Mouse (Mus musculus) limb, embryonic 13.5 days (tissue): ENCODE results near the gene Wnt3. TPM values are rescaled to one million over a fixed set of nuclear protein-coding genes. Genes with fewer than 3 reads are reported as not detected.
"Not testable (repeated sequence)": the region's sequence is repeated elsewhere in the genome, so short reads cannot be mapped to it uniquely, and the experiment has no call there.

ENCODE experiments used
- ATAC-seq: fragments of 200-750 bp; cut with Nextera tagmentation; 2 replicates; pipeline ENCODE4 v1.8.0; 2017; ENCODE audit warnings: low read depth, moderate number of reproducible peaks, moderate TSS enrichment; ENCODE audit not compliant: low FRiP score
- H3K27ac ChIP-seq: fragments of 300-500 bp; sonication (generic); 2 replicates; pipeline ENCODE4 v1.5.1; 2015; ENCODE audit warnings: inconsistent platforms, mild to moderate bottlenecking, moderate library complexity
- H3K27me3 ChIP-seq: fragments of 300-500 bp; sonication (generic); 2 replicates; pipeline ENCODE4 v1.6.1; 2015; ENCODE audit warnings: mild to moderate bottlenecking, inconsistent platforms
- H3K36me3 ChIP-seq: fragments of 300-500 bp; sonication (generic); 2 replicates; pipeline ENCODE4 v1.6.1; 2015; ENCODE audit warnings: inconsistent platforms, mild to moderate bottlenecking, moderate library complexity
- H3K4me1 ChIP-seq: fragments of 300-500 bp; sonication (generic); 2 replicates; pipeline ENCODE4 v1.6.1; 2015; ENCODE audit warnings: inconsistent platforms
- H3K4me2 ChIP-seq: fragments of 300-500 bp; sonication (generic); replicated peaks from 2 replicates; pipeline ENCODE4 v1.6.1; 2015; ENCODE audit warnings: inconsistent platforms, mild to moderate bottlenecking, moderate library complexity
- H3K4me3 ChIP-seq: fragments of 300-500 bp; sonication (generic); 2 replicates; pipeline ENCODE4 v1.5.1; 2015; ENCODE audit warnings: moderate library complexity, mild to moderate bottlenecking, inconsistent platforms
- H3K9ac ChIP-seq: fragments of 300-500 bp; sonication (generic); 2 replicates; pipeline ENCODE4 v1.6.1; 2015; ENCODE audit warnings: mild to moderate bottlenecking, inconsistent platforms
- H3K9me3 ChIP-seq: fragments of 300-500 bp; sonication (generic); 2 replicates; pipeline ENCODE4 v1.6.1; 2016; ENCODE audit warnings: inconsistent platforms
- WGBS: fragments of 180-500 bp; shearing (Covaris S2); methylation state at CpG from one replicate; pipeline ENCODE4 v1.1.7; 2015; 5-methylcytosine and 5-hydroxymethylcytosine counted together
- polyA plus RNA-seq: library from polyadenylated mRNA; unstranded; fragments of >200 nt; fragmentation: Nextera tagmentation; extraction: Ambion mirVana; gene quantifications from 2 replicates; pipeline ENCODE4 v1.2.1, GENCODE M21; 2015

Wnt3 gene
- polyA plus RNA-seq, 1 experiment from 2014 or later, result 14.1 TPM

GRCm38 (mm10) chr11:103758054-103758453, 15.9 kb upstream of the Wnt3 start:
- no peak overlapping the region for H3K4me2 ChIP-seq
- 51% methylated on average over 11 of the region's 11 CpGs for WGBS
- H3K27me3 ChIP-seq, result peaks cover 27% of the 10 kb centered on the region

GRCm38 (mm10) chr11:103758706-103759105, 15.2 kb upstream of the Wnt3 start:
- H3K4me3 ChIP-seq, result no peak overlapping the region
- H3K27ac ChIP-seq, result no peak overlapping the region
- no peaks in the 10 kb centered on the region for H3K36me3 ChIP-seq
- peaks cover 4% of the 10 kb centered on the region for H3K9me3 ChIP-seq
- WGBS, result 10% methylated on average over 6 of the region's 6 CpGs
- ATAC-seq, result no peak
- H3K27me3 ChIP-seq, result peaks cover 21% of the 10 kb centered on the region
- no peak overlapping the region for H3K9ac ChIP-seq
- H3K4me1 ChIP-seq, result no peaks in the 10 kb centered on the region
- no peak overlapping the region for H3K4me2 ChIP-seq

More at GRCm38 (mm10) chr11:103758054-103758453, 15.9 kb upstream of the Wnt3 start:
- H3K9me3 ChIP-seq, result peaks cover 4% of the 10 kb centered on the region
- no peak overlapping the region for H3K9ac ChIP-seq
- H3K36me3 ChIP-seq, result no peaks in the 10 kb centered on the region
- no peak overlapping the region for H3K4me3 ChIP-seq
- no peaks in the 10 kb centered on the region for H3K4me1 ChIP-seq
- ATAC-seq, result no peak
- H3K27ac ChIP-seq, result no peak overlapping the region

- Histone ChIP-seq H3K9ac (no peak overlapping the region), H3K27ac (no peak overlapping the region), H3K4me1 (peaks cover 1% of the 10 kb centered on the region; the same call in 1 of the 2 replicates), H3K4me2 (no peak overlapping the region), H3K36me3 (no peaks in the 10 kb centered on the region), H3K27me3 (peaks cover 20% of the 10 kb centered on the region), H3K4me3 (no peak overlapping the region), H3K9me3 (peaks cover 4% of the 10 kb centered on the region)
- ATAC-seq, result no peak
- 60% methylated on average over 7 of the region's 7 CpGs for WGBS
Observed at GRCm38 (mm10) chr11:103760101-103760500, 13.8 kb upstream of the Wnt3 start.

- ATAC-seq, H3K4me2 ChIP-seq, H3K9ac ChIP-seq, H3K4me1 ChIP-seq, H3K36me3 ChIP-seq, H3K27ac ChIP-seq, H3K4me3 ChIP-seq, H3K9me3 ChIP-seq: not testable (repeated sequence)
- peaks cover 16% of the 10 kb centered on the region for H3K27me3 ChIP-seq
- 79% methylated on average over 5 of the region's 5 CpGs for WGBS
Observed at GRCm38 (mm10) chr11:103760891-103761290, 13.1 kb upstream of the Wnt3 start.

- no peaks in the 10 kb centered on the region for H3K36me3 ChIP-seq
- 22% methylated on average over 10 of the region's 10 CpGs for WGBS
- H3K4me1 ChIP-seq, result peaks cover 8% of the 10 kb centered on the region; the same call in 1 of the 2 replicates
- no peak overlapping the region for H3K27ac ChIP-seq
- no peak overlapping the region for H3K4me2 ChIP-seq
- no peak overlapping the region for H3K4me3 ChIP-seq
- no peak; the same call in 1 of the 2 replicates for ATAC-seq
- H3K9me3 ChIP-seq, result peaks cover 4% of the 10 kb centered on the region
- H3K9ac ChIP-seq, result no peak overlapping the region
- H3K27me3 ChIP-seq, result peaks cover 40% of the 10 kb centered on the region
Observed at GRCm38 (mm10) chr11:103763410-103764163, 10.4 kb upstream of the Wnt3 start.

- no peak overlapping the region for H3K4me2 ChIP-seq
- H3K27ac ChIP-seq, result no peak overlapping the region
- H3K4me3 ChIP-seq, result no peak overlapping the region
- H3K9me3 ChIP-seq, result peaks cover 4% of the 10 kb centered on the region
- no peaks in the 10 kb centered on the region for H3K36me3 ChIP-seq
- H3K27me3 ChIP-seq, result peaks cover 42% of the 10 kb centered on the region
- WGBS, result 53% methylated on average over 6 of the region's 6 CpGs
- no peak overlapping the region for H3K9ac ChIP-seq
- H3K4me1 ChIP-seq, result peaks cover 8% of the 10 kb centered on the region; the same call in 1 of the 2 replicates
- no peak for ATAC-seq
Observed at GRCm38 (mm10) chr11:103764601-103765000, 9.3 kb upstream of the Wnt3 start.

GRCm38 (mm10) chr11:103765556-103766011, 8.4 kb upstream of the Wnt3 start:
- ATAC-seq, result no peak
- H3K27me3 ChIP-seq, result peaks cover 51% of the 10 kb centered on the region
- WGBS, result 12% methylated on average over 5 of the region's 6 CpGs
- no peak overlapping the region for H3K4me2 ChIP-seq
- H3K9ac ChIP-seq, result no peak overlapping the region
- H3K4me3 ChIP-seq, result no peak overlapping the region
- H3K4me1 ChIP-seq, result peaks cover 8% of the 10 kb centered on the region; the same call in 1 of the 2 replicates
- H3K9me3 ChIP-seq, result peaks cover 4% of the 10 kb centered on the region
- H3K36me3 ChIP-seq, result no peaks in the 10 kb centered on the region
- no peak overlapping the region for H3K27ac ChIP-seq

- Histone ChIP-seq H3K4me2 (peak overlapping the region; percentile 37), H3K9me3 (no peaks in the 10 kb centered on the region), H3K4me3 (no peak overlapping the region), H3K9ac (no peak overlapping the region), H3K27me3 (peaks cover 98% of the 10 kb centered on the region), H3K36me3 (no peaks in the 10 kb centered on the region), H3K27ac (no peak overlapping the region), H3K4me1 (peaks cover 25% of the 10 kb centered on the region)
- 1% methylated on average over 19 of the region's 19 CpGs for WGBS
- no peak for ATAC-seq
Observed at GRCm38 (mm10) chr11:103771160-103771817, 2.7 kb upstream of the Wnt3 start.

- H3K4me3 ChIP-seq, result peak overlapping the region; percentile 40
- H3K27ac ChIP-seq, result no peak overlapping the region
- H3K4me1 ChIP-seq, result peaks cover 25% of the 10 kb centered on the region
- H3K9me3 ChIP-seq, result no peaks in the 10 kb centered on the region
- H3K36me3 ChIP-seq, result no peaks in the 10 kb centered on the region
- ATAC-seq, result no peak
- peak overlapping the region; percentile 56 for H3K4me2 ChIP-seq
- WGBS, result under 1% methylated on average over 23 of the region's 23 CpGs
- H3K27me3 ChIP-seq, result peaks cover 99% of the 10 kb centered on the region
- no peak overlapping the region for H3K9ac ChIP-seq
Observed at GRCm38 (mm10) chr11:103772505-103773386, 1.2 kb upstream of the Wnt3 start.

GRCm38 (mm10) chr11:103774228-103774530, 229 bp downstream of the Wnt3 start:
- Histone ChIP-seq H3K4me2 (peak overlapping the region; percentile 56), H3K9me3 (no peaks in the 10 kb centered on the region), H3K4me3 (peak overlapping the region; percentile 40), H3K36me3 (no peaks in the 10 kb centered on the region), H3K4me1 (peaks cover 25% of the 10 kb centered on the region), H3K27ac (no peak overlapping the region), H3K27me3 (peaks cover 89% of the 10 kb centered on the region), H3K9ac (peak overlapping the region; percentile 54)
- 0% methylated on average over 19 of the region's 19 CpGs for whole genome bisulfite sequencing
- ATAC-seq, result no peak

GRCm38 (mm10) chr11:103780152-103780551, 6.2 kb downstream of the Wnt3 start:
- Histone ChIP-seq H3K4me1 (peaks cover 12% of the 10 kb centered on the region), H3K9me3 (no peaks in the 10 kb centered on the region), H3K4me3 (no peak overlapping the region), H3K27me3 (peaks cover 33% of the 10 kb centered on the region), H3K27ac (no peak overlapping the region), H3K4me2 (no peak overlapping the region), H3K36me3 (no peaks in the 10 kb centered on the region), H3K9ac (no peak overlapping the region)
- no peak for ATAC-seq
- 26% methylated on average over 9 of the region's 9 CpGs for WGBS

GRCm38 (mm10) chr11:103789951-103790350, 16.0 kb downstream of the Wnt3 start:
- H3K27ac ChIP-seq, result no peak overlapping the region
- H3K9me3 ChIP-seq, result no peaks in the 10 kb centered on the region
- no peaks in the 10 kb centered on the region for H3K4me1 ChIP-seq
- H3K36me3 ChIP-seq, result no peaks in the 10 kb centered on the region
- WGBS, result 72% methylated on average over 5 of the region's 5 CpGs
- no peak for ATAC-seq
- peaks cover 45% of the 10 kb centered on the region for H3K27me3 ChIP-seq
- H3K4me3 ChIP-seq, result no peak overlapping the region
- no peak overlapping the region for H3K9ac ChIP-seq
- no peak overlapping the region for H3K4me2 ChIP-seq
